Mouse (Mus musculus): ENCODE data around the gene Scmh1.

- TF ChIP-seq CTCF (IDR thresholded peaks at IDR 0.05; ENCODE audit: low read depth) (no peak), EP300 (IDR thresholded peaks at IDR 0.05; ENCODE audit: low read depth) (no peak)
These were observed 12.7 kb upstream of the Scmh1 start for GRCm38 (mm10) chr4:120392341-120392740.

Measured in liver, postnatal 0 days (tissue).